Mouse (Mus musculus) bone marrow macrophage, adult 2 months (primary cell): ENCODE data around the gene Tmem163.

Experiments
- CTCF ChIP-seq: IDR thresholded peaks from 2 replicates; pipeline ENCODE4 v1.5.1; 2012; ENCODE audit warnings: low read depth, mild to moderate bottlenecking, low read length, moderate library complexity
- POLR2A ChIP-seq: IDR thresholded peaks from 2 replicates; pipeline ENCODE4 v1.6.1; 2012; ENCODE audit warnings: mild to moderate bottlenecking, low read depth, low read length, borderline replicate concordance

DNA sequence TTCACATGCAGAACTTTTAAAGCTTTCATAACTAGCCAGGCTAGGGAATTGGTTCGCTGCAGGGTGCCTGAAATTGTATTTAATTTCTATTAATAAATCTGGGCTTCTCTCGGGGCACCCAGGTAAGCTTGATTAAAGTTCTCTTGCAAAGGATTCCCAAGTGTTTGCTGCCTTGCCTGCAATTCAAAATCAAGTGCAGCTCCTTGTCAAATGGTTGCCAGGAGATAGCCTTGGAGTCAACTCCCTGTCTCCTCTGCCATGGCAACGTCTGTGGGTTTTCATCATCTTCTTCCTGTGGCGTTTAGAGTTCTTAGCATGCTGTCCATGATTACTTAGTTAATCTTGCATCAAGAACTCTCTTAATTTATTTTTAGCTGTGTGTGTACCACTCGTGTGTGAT, 26.9 kb upstream of the Tmem163 start:
- TF ChIP-seq CTCF: no peak
- no peak for TF ChIP-seq POLR2A
